Mouse (Mus musculus) erythroblast, embryonic 14.5 days (primary cell): ENCODE results near the gene Flt1.

Experiments
- GATA1 ChIP-seq: IDR thresholded peaks from 2 replicates; pipeline ENCODE4 v1.6.1; 2012; ENCODE audit warnings: low read length, inconsistent platforms, mixed read lengths
- TAL1 ChIP-seq: IDR thresholded peaks from 3 replicates; pipeline ENCODE4 v1.6.1; 2012; ENCODE audit warnings: low read length, inconsistent platforms, mixed read lengths

DNA sequence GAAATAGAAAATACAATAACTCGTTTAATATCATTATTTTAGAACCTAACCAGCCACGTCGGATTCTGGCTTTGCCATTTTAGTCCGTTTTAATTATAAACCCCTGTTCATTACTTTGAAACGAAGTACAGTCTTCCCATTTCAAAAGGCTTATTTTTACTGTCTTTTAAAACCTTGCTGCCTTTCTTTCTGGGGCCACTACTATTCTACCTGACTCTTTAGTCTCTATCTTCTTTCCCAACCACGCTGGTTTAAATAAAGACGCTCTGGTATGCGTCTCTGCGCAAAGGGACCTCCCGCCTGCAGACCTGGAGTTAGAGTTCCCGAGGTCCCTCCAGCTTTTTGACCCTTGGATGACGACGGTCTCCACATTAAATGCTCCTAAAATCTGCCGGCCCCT is 1.4 kb downstream of the Flt1 start:
- no peak for TF ChIP-seq GATA1
- no peak for TF ChIP-seq TAL1
